Mouse (Mus musculus) liver, adult 2 months (tissue): ENCODE results near the gene Ak8.

Experiments
- CTCF ChIP-seq: fragments of 200-500 bp; IDR thresholded peaks from 2 replicates; pipeline ENCODE4 v1.5.1; 2011; ENCODE audit warnings: low read depth, low read length, control low read depth
- POLR2A ChIP-seq: fragments of 200-500 bp; IDR thresholded peaks from 2 replicates; pipeline ENCODE4 v1.6.1; 2011; ENCODE audit warnings: low read length, control low read depth; ENCODE audit not compliant: insufficient read depth; ENCODE audit errors: extremely low read depth

- TF ChIP-seq CTCF = peak; percentile 59
- no peak for TF ChIP-seq POLR2A
These were observed 56.2 kb downstream of the Ak8 start for GRCm38 (mm10) chr2:28756201-28756600.
